Mouse (Mus musculus): ENCODE results near the gene Fscn2.

DNA sequence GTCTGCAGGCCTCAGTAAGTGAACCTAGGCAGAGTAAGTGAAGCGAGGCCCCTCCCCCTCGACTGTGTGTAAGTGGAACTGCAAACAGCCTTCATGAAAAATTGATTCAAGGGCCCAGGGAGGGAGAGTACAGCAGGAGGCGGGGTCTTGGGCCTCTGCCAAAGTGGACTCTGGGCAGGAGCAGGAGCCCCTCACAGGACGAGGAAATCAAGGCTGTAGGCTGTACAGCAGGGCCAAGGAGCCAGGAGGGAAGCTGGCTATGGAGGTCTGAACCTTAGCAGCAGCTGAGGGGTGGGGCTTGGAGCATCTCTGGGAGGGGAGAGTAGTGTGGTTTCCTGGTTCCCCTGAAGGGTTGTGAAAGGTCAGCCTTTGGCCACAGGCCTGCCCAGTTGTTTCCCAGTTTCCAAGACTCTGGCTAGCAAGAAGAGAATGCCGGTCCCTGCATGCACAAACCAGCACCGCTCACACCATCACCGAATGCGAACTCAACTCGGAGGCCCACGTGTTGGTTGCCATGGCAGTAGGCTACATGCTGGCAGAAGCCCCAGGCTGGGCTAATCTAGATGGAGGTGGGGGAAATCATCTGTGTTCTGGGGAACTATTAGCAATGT, 3.4 kb upstream of the Fscn2 start:
- TF ChIP-seq GATA1 (IDR thresholded peaks at IDR 0.05; ENCODE audit: borderline replicate concordance, low read length) (no peak), FLI1 (IDR thresholded peaks at IDR 0.05; ENCODE audit: low read length) (no peak)
